Mouse (Mus musculus) left cerebral cortex, adult 8-10 months (tissue): ENCODE measurements around the gene Hnrnpa1. TPM values are rescaled to one million over a fixed set of nuclear protein-coding genes. Genes with fewer than 3 reads are reported as not detected.
"Not testable (repeated sequence)": the region's sequence is repeated elsewhere in the genome, so short reads cannot be mapped to it uniquely, and the experiment has no call there.

ENCODE experiments used
- DNase-seq, 2 experiments: peaks; one replicate each; pipeline ENCODE4 v3.0.0; 2022; ENCODE audit warnings: low spot score in 2 of 2
- microRNA-seq, 2 experiments: library from miRNA; unstranded; fragments of <30 nt; microRNA quantifications; one replicate each; pipeline ENCODE4 v1.2.0; 2022
- total RNA-seq, 4 experiments: library from RNA; stranded (reverse); gene quantifications; 2 replicates each; pipeline ENCODE4 v1.2.4; 2022

Hnrnpa1 gene
- total RNA-seq, 4 experiments from 2014 or later, result 254 to 309 (median 279) TPM

DNA sequence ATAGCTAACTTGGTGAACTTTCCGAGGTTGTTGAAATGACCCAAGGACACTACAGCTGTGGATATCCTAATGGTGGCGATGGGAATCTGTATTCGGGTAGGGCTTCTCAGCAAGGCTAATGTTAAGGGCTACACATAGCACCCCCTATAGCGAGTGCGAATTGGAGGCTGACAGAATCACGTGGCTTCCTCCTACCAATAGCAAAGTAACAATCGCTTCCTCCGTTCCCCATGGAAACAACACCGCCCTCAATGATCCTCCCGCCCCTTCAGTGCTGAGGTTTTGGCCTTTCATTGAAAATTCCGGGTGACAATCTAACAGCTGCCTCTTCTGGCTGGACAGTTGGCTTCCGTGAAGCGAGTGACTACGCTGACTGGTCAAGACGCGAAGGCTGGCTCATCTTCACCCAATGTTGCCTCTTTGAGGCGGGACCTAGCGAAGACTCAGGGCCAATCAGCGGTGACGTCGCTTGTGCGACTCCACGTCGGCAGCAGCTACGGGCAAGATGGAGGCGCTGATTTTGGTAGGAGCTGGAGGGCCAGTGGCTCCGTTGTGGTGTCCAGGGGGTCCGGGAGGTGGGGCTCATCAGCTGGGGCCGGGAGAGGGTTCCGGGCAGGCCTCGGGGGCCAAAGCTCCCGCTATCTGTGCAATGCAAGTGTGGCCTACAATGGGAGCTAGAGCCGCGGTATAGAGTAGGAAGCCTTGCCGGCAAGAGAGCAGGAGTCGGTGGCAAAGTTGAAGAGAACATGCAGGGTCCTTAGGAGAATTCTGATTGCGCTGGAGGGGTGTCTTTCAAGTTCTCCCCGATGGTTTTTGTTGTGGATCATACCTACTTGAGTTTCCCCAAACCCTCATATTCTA is 32.4 kb downstream of the Hnrnpa1 start, which contains the start of gene Copz1:
TSS of gene Copz1 (plus strand) at position 296 of the 861 bp plus-strand sequence.
- peak; percentile 85 to 99 for DNase-seq

DNA sequence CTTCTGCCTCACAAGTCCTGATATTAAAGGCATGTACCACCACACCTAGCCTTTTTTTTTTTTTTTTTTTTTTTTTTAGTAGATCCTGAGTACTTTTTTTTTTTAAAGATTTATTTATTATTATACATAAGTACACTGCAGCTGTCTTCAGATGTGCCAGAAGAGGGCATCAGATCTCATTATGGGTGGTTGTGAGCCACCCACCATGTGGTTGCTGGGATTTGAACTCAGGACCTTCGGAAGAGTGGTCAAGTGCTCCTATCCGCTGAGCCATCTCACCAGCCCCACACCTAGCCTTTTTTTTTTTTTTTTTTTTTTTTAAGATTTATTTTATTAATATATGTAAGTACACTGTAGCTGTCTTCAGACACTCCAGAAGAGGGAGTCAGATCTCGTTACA is 35.7 kb downstream of the Hnrnpa1 start:
- DNase-seq, result not testable (repeated sequence)

DNA sequence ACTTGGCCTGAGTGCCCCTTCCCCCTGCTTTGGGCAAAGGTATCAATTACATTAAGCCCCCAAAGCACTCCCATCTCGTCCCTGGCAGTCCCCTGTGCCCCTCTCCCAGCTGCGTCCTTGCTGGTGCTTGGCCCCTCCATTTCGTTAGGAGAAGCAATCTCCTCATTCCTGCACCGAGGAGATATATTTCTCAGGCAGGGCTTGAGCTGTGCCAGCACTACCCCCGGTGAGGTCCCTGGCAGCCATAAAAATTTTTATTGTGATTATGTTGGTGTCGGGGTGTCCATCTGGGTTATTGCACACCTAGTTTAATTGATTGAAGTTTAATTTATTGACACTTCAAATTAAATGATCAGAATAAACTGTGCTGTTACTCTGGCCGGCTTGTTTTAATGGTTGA is 37.7 kb downstream of the Hnrnpa1 start:
- DNase-seq, result no peak

DNA sequence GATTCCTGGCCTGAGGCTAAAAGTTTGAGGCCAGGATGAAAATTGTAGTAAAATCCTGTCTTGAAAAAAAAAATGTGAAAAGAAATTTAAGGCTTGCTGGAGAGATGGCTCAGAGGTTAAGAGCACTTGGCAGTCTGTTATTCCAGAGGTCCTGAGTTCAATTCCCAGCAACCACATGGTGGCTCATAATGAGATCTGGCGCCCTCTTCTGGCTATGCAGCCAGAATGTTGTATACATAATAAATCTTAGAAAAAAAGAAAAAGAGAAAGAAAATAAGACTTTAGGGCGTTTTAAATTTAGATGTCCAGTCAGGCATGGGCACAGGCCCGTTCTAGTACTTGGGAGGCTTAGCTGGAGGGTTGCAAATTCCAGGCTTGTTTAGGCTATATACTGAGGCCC is 39.5 kb downstream of the Hnrnpa1 start:
- DNase-seq, result no peak

DNA sequence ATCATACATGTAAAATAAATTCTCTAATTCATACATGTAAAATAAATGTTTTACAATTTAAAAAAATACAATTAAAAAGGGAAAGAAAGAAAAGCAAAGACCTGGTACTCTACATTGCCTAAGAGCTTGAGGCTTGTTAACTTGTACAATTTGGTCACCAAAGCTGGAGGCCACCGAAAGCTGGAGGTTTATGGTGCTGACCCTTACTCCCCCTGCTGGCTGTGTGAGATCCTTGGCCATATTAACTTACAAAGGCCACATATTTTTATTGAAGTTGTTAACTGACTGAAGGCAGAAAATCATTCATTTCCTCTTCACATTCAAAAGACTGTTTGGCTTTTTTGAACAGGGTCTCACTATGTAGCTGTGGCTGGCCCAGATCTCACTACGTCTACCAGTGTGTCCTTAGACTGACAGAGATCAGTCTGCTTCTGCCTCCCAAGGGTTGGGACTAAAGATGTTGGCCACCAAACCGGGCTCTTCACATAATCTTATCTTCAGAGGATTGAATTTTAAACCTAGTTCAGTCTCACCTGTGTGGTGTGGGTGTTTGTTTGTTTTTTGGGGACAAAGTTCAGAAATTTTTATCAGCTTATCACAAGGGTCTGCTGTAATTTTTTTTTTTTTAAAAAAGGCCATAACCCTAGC is 40.7 kb downstream of the Hnrnpa1 start:
- no peak for DNase-seq

DNA sequence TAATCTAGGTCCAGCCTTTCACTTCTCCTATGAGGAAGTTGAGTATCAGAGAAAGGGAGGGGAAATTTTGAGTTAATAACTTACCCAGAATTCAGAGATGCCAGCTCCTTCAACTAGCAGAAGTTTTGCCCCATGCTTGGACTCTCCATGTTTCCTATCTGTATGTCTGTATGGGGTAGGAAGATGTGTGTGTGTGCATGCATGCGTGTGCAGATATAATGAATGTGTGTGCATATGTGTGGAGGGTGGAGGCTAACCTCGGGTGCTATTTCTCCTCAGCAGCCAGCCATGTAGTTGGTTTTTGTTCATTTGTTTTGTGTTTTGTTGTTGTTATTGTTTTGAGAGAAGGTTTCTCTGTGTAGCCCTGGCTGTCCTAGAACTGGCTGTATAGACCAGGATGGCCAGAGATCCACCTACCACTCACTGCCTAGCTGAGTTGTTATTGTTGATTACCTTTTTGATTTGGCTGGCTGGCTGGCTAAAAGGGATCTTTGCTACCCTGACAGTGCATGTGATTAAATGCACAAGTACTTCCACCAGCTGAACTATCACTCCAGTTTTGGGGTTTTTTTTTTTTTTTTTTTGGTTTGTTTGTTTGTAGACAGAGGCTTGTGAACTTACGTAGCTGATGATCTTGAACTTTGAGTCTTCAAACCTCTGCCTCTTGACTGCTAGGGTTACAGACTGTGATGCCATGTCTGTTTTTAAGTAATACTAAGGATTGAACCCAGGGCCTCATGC is 41.4 kb downstream of the Hnrnpa1 start:
- DNase-seq, result no peak

DNA sequence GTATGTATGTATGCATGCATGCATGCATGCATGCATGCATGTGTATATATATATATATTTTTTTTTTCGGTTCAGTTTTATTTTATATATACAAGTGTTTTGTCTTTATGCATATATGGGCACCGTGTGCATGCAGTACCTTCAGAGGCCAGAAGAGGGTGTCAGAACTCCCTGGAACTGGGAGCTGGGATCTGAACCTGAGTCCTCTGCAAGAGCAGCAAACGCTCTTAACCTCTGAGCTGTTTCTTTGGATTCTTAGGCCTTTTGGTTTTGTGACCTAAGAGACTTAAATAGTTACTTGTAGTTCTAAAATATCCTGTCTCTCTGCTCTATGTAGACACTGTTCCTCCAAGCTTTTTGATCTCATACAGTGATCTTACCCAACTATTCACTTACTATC is 43.8 kb downstream of the Hnrnpa1 start:
- DNase-seq, result no peak

DNA sequence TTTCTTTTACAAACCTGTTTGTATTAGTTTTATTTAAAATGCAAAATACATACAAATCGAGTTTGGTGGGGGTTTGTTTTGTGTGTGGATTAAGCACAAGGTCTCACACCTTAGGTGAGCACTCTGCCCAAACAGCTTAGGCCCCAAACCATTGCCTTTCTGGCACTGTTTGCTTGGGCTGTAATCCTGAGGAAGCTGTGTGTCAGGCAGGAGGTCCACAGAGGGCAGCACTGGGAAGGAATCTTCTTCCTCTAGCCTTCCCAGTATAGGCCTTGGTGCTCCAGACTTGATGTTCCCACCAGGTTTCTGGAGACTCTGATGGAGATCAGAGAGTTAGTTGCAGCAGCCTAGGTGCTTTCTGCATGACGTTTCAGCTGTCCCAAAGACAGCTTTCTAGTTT is 44.4 kb downstream of the Hnrnpa1 start:
- no peak for DNase-seq

DNA sequence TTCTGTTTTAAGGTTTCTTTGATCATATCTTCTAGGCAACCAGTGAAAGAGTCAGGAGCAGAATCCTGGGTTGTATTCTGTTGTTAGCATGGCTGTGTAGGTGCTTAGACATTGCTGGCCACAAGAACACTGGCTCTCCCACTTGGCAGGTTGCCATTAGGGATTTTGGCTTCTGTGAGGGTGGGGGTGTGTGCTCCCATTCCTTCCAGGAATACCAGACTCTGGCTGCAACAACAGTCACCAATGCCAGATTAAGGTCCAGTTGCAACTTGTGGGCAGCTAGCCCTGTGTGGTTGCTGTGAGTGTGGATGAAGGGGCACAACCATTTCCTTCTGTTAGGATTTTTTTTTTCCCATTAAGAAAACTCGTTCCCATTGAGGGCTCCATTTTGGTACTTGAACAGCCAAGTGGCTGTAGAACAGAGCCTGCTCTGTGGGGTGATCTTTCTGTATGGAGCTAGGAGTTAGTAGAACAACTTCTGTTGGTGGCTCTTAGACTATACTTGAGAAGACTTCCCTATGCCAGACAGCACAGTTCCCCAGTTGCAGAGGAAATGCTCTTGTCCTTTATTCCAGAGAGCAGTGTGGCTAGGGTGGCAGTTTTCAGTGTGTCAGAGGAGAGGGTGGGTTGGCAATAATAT is 45.7 kb downstream of the Hnrnpa1 start:
- DNase-seq, result no peak

DNA sequence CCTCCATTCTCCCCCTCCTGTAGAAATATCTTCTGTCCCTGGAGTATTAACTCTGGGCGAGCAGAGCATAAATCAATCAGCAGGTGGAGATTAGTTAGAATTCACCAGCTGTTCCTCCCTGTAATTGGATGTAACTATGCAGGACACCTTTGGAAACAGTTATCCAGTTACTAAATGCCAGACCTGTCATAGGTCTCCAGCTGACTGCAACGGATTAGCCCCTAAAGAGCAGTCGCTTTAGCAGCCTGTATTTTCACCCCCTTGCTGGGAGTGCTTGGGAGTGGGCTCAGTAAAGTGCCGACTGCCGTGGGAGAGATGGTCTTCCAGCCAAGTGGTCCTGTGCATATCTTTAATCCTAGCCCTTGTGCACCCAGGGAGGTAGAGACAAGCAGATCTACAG is 49.4 kb downstream of the Hnrnpa1 start:
- DNase-seq, result no peak

DNA sequence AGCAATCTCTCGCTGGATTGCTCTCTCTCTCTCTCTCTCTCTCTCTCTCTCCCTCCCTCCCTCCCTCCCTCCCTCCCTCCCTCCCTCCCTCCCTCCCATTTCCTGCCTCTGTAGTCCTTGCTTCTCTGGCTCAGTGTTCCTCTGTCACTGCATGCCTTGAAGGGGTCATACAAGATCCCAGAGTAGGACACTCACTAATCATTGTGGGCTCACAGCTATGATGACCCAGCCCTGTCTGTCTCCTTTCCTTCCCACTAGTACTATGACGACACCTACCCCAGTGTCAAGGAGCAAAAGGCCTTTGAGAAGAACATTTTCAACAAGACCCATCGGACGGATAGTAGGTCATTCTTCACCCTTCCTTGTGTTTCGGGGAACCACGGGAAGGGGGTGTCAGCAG is 50.2 kb downstream of the Hnrnpa1 start:
- DNase-seq, result no peak

DNA sequence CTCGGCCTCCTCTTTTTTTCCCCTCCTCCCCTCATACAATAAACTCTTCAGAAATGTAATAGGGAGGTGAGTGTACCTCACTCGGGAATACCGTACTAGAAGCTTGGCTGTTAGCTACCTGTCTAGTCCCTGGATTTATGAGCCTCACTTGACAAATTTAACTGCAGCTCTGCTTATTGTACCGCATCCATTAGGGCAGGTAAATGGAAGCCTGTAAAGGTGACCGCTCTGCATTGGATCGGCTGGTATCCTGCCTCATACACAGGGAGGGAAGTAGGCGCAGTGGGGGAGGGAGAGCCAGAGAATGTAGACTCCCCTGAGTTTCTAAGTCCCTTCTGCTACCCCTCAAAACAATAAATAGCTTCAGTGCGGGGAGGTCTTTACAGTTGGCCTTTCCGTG is 50.6 kb downstream of the Hnrnpa1 start:
- no peak for DNase-seq

DNA sequence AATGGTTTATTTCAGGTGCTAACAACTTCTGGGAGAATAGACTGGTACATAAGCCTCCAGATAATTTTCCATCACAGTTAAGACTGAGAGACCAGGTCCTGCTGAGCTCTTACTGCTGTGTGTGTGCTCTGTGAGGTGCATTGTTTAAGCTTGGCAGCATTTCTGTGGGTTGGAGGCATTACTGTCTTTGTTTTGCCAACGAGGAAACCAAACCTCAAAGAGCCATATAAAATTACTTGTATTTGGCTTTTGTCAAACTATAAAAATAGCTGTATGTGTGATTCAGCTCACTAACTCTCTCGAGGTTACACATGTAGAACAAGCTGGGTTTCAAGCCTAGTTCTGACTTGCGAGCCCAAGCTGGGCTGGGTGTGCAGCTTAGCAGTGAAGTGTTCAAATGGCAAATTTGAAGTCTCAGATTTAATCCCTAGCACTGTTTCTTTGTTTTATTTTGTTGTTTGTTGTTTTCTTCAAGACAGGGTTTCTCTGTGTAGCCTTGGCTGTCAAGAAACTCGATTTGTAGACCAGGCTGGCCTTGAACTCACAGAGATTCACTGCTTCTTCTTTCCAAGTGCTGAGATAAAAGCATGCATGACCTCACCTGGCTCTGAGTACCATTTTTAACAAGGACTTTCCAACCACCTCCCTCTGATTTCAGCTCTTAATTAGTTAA is 52.6 kb downstream of the Hnrnpa1 start:
- DNase-seq, result no peak

DNA sequence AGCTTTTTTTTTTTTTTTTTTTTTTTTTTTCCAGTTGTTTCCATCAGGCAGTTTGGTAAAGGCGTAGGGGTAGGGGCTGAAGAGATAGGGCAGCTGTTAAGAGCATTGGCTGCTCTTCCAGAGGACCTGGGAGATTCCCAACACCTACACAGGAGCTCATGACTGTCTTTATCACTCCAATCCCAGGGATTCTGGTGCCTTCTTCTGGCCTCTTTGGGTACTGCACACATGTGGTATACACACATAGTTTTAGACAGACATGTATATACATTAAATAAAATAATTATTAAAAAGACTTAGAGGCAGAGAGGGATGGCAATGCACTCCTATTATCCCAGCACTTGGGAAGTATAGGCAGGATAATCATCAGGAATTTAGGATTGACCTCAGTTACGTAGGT is 53.1 kb downstream of the Hnrnpa1 start:
- no peak for DNase-seq

DNA sequence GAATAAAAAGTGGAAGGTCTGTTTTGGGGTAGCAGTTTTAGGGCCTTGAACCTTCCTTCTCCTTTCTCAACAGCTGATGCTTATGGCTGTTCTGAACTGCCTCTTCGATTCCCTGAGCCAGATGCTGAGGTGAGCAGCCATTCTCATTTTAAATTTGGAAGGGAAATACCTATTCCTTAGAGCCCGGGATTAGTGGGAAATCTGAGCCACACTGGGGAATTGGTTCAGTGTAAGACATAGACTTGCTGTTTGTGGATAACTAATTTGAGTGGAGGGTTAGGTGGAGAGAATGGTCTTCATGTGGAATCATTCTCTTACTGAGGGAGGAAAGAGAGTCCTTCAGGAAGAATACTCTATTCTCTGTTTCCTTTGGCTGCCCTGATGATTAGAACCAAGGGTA is 54.4 kb downstream of the Hnrnpa1 start:
- DNase-seq, result no peak

DNA sequence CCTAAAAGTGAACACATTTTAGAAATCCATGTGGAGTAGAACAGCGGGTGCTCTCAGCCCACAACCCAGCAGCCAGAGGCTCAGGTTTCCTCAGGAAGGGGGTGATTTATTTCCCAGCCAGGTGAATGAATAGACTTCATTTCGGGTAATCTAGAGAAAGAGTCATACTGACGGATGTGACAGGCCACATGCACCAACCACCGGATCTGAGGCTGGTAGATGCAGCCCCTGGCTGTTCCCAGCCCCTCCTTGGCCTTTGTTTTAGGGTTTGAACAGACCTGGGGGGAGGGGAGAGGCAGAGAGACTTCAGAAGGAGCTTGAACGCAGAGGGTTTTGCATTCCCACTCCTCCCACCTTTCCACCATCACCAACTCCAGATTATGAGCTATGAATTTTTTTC is 55.6 kb downstream of the Hnrnpa1 start:
- no peak for DNase-seq

Small RNA genes lying within 50 kb of the gene (microRNA-seq; reads per million reads assigned to microRNA genes)
- gene Mir148b, result 37.2 to 71.9 reads per million in 2 experiments

Other genes starting within 250 kb of the Hnrnpa1 start
- not detected for gene Hoxc8, start 249.8 kb upstream of the Hnrnpa1 start, total RNA-seq
- gene Hoxc6, start 242.2 kb upstream of the Hnrnpa1 start, total RNA-seq, result not detected
- gene Hoxc4, start 221.5 kb upstream of the Hnrnpa1 start, total RNA-seq, result not detected
- 10 to 100 TPM; 18.9 to 24.5 (median 19.8) TPM for gene Smug1, start 73.3 kb upstream of the Hnrnpa1 start, total RNA-seq
- 100 to 1,000 TPM; 174 to 198 (median 181) TPM for gene Cbx5, start 616 bp upstream of the Hnrnpa1 start, total RNA-seq
- gene Nfe2, start 18.0 kb downstream of the Hnrnpa1 start, total RNA-seq, result not detected
- 10 to 100 TPM; 90.9 to 93.2 (median 91.9) TPM for gene Copz1, start 32.3 kb downstream of the Hnrnpa1 start, total RNA-seq
- gene Gpr84, start 70.2 kb downstream of the Hnrnpa1 start, total RNA-seq, result 1 to 10 TPM in 2 of 4 experiments, under 1 TPM in 2; 0.76 to 6.8 (median 2.8) TPM
- 10 to 100 TPM; 60.6 to 78.6 (median 69.1) TPM for gene Zfp385a, start 99.7 kb downstream of the Hnrnpa1 start, total RNA-seq
- gene Itga5, start 126.3 kb downstream of the Hnrnpa1 start, total RNA-seq, result 1 to 10 TPM; 5.7 to 7.2 (median 5.9) TPM
- gene Gtsf1, start 190.0 kb downstream of the Hnrnpa1 start, total RNA-seq, result not detected
- not detected for gene Gtsf2, start 208.0 kb downstream of the Hnrnpa1 start, total RNA-seq
- 10 to 100 TPM in 2 of 4 experiments, 1 to 10 TPM in 2; 8.7 to 19.2 (median 13.3) TPM for gene Nckap1l, start 213.4 kb downstream of the Hnrnpa1 start, total RNA-seq